Mouse (Mus musculus) forebrain, embryonic 13.5 days (tissue): ENCODE measurements around the gene Sarm1. TPM values are rescaled to one million over a fixed set of nuclear protein-coding genes. Genes with fewer than 3 reads are reported as not detected.

Experiments
- ATAC-seq: fragments of 200-750 bp; cut with Nextera tagmentation; 2 replicates; pipeline ENCODE4 v1.8.0; 2017
- H3K27ac ChIP-seq: fragments of 300-500 bp; sonication (generic); 2 replicates; pipeline ENCODE4 v1.5.1; 2015; ENCODE audit warnings: inconsistent platforms, mild to moderate bottlenecking, moderate library complexity
- H3K27me3 ChIP-seq: fragments of 300-500 bp; sonication (generic); 2 replicates; pipeline ENCODE4 v1.6.1; 2015; ENCODE audit warnings: mild to moderate bottlenecking, inconsistent platforms
- H3K36me3 ChIP-seq: fragments of 300-500 bp; sonication (generic); 2 replicates; pipeline ENCODE4 v1.6.1; 2015; ENCODE audit warnings: mild to moderate bottlenecking, inconsistent platforms; ENCODE audit not compliant: poor library complexity, severe bottlenecking
- H3K4me1 ChIP-seq: fragments of 300-500 bp; sonication (generic); 2 replicates; pipeline ENCODE4 v1.6.1; 2015; ENCODE audit warnings: inconsistent platforms
- H3K4me2 ChIP-seq: fragments of 300-500 bp; sonication (generic); 2 replicates; pipeline ENCODE4 v1.6.1; 2015; ENCODE audit warnings: inconsistent platforms, mild to moderate bottlenecking, moderate library complexity
- H3K4me3 ChIP-seq: fragments of 300-500 bp; sonication (generic); 2 replicates; pipeline ENCODE4 v1.5.1; 2015; ENCODE audit warnings: mild to moderate bottlenecking, inconsistent platforms
- H3K9ac ChIP-seq: fragments of 300-500 bp; sonication (generic); 2 replicates; pipeline ENCODE4 v1.6.1; 2015; ENCODE audit warnings: mild to moderate bottlenecking, inconsistent platforms
- H3K9me3 ChIP-seq: fragments of 300-500 bp; sonication (generic); replicated peaks from 2 replicates; pipeline ENCODE4 v1.6.1; 2016; ENCODE audit warnings: inconsistent platforms
- WGBS: fragments of 180-500 bp; shearing (Covaris S2); methylation state at CpG from one replicate; pipeline ENCODE4 v1.1.7; 2015; 5-methylcytosine and 5-hydroxymethylcytosine counted together
- polyA plus RNA-seq: library from polyadenylated mRNA; unstranded; fragments of >200 nt; fragmentation: Nextera tagmentation; extraction: Ambion mirVana; gene quantifications from 2 replicates; pipeline ENCODE4 v1.2.1, GENCODE M21; 2015

Sarm1 gene
- polyA plus RNA-seq, 1 experiment from 2014 or later = 34.6 TPM

- ATAC-seq = no peak
- Histone ChIP-seq H3K9me3 (no peaks in the 10 kb centered on the region), H3K36me3 (peaks cover 39% of the 10 kb centered on the region), H3K4me3 (no peak overlapping the region), H3K4me1 (peaks cover 5% of the 10 kb centered on the region), H3K4me2 (no peak overlapping the region), H3K27ac (no peak overlapping the region), H3K27me3 (no peaks in the 10 kb centered on the region), H3K9ac (no peak overlapping the region)
- 92% methylated on average over 10 of the region's 10 CpGs for WGBS
These were observed 26.0 kb downstream of the Sarm1 start for GRCm38 (mm10) chr11:78471326-78472103.

GRCm38 (mm10) chr11:78467932-78468331, 29.6 kb downstream of the Sarm1 start:
- Histone ChIP-seq H3K9me3 (no peaks in the 10 kb centered on the region), H3K4me1 (peaks cover 16% of the 10 kb centered on the region), H3K4me3 (no peak overlapping the region), H3K27ac (no peak overlapping the region), H3K36me3 (peaks cover 19% of the 10 kb centered on the region), H3K4me2 (no peak overlapping the region), H3K9ac (no peak overlapping the region), H3K27me3 (no peaks in the 10 kb centered on the region)
- WGBS = 75% methylated on average over 3 of the region's 3 CpGs
- no peak for ATAC-seq

- Histone ChIP-seq H3K9me3 (no peaks in the 10 kb centered on the region), H3K4me2 (no peak overlapping the region), H3K36me3 (peaks cover 15% of the 10 kb centered on the region), H3K4me3 (no peak overlapping the region), H3K27ac (no peak overlapping the region), H3K27me3 (no peaks in the 10 kb centered on the region), H3K9ac (no peak overlapping the region), H3K4me1 (peaks cover 16% of the 10 kb centered on the region)
- 93% methylated on average over 7 of the region's 7 CpGs for WGBS
- no peak for ATAC-seq
These were observed 30.0 kb downstream of the Sarm1 start for GRCm38 (mm10) chr11:78467515-78467914.

DNA sequence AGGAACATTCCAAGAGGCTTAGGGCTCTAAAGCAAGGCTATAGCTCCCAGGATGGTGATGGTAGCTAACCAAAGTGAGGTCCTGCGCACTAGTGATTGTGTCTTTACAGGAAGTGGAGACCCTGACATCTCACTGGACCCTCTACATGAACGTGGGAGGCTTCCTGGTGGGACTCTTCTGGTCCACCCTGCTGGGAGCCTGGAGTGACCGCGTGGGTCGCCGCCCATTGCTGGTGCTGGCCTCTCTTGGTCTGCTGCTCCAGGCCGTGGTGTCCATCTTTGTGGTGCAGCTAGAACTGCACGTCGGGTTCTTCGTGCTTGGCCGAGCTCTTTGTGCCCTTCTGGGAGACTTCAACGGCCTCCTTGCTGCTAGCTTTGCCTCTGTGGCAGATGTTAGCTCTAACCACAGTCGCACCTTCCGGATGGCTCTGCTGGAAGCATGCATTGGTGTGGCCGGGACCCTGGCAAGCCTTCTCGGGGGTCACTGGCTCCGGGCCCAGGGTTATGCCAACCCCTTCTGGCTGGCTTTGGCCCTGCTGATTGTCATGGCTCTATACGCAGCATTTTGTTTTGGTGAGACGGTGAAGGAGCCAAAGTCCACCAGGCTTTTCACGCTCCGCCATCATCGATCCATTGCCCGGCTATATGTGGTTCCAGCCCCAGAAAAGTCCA, 31.2 kb downstream of the Sarm1 start:
- ATAC-seq = peak; percentile 42; the same call in 1 of the 2 replicates
- WGBS = 49% methylated on average over 23 of the region's 23 CpGs
- peak overlapping the region; percentile 83 for H3K9ac ChIP-seq
- H3K4me2 ChIP-seq = peak overlapping the region; percentile 87
- H3K9me3 ChIP-seq = 0 out of 2 replicates have a peak, but pooled peaks cover 4% of the 10 kb centered on the region
- no peaks in the 10 kb centered on the region for H3K27me3 ChIP-seq
- H3K4me3 ChIP-seq = peak overlapping the region; percentile 80
- H3K4me1 ChIP-seq = peaks cover 16% of the 10 kb centered on the region
- H3K27ac ChIP-seq = peak overlapping the region; percentile 86; the same call in 1 of the 2 replicates
- peaks cover 5% of the 10 kb centered on the region for H3K36me3 ChIP-seq

DNA sequence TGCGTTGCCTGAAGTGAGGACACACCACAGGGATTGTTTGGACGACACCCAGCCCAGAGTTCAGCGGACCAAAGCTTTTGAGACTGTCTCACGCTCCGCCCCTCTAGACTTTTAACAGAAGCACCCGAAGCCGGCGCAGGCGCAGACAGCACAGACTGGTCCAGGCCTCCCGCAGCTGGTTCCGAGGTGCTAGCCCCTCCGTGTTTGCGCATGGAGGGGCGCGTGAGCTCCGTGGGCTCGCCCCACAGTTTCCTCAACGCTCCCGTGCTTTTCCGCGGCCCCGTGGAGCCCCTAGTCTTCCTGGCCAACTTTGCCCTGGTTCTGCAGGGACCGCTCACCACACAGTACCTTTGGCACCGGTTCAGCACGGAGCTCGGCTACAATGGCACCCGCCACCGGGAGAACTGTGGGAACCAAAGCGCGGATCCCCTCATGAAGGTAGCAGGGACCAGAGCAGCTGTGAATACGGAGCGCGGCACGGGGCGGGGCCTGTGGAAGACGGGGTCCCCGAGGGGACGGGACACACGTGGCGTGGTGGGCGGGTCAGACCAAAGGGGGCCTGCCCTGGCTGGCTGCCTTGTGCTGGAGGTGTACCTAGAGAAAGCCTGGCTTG, 31.9 kb downstream of the Sarm1 start, which contains the start of gene Slc46a1:
Gene Slc46a1, plus strand, starts transcription at position 130 of the 613 bp plus-strand sequence.
- ATAC-seq = peak; percentile 95
- H3K4me1 ChIP-seq = peaks cover 16% of the 10 kb centered on the region
- H3K9me3 ChIP-seq = 0 out of 2 replicates have a peak, but pooled peaks cover 4% of the 10 kb centered on the region
- H3K27ac ChIP-seq = peak within 1 kb of the TSS; percentile 86
- H3K4me3 ChIP-seq = peak within 1 kb of the TSS; percentile 80
- H3K27me3 ChIP-seq = no peaks in the 10 kb centered on the region
- H3K4me2 ChIP-seq = peak within 1 kb of the TSS; percentile 87
- H3K36me3 ChIP-seq = no peaks in the 10 kb centered on the region
- under 1% methylated on average over 41 of the region's 41 CpGs for WGBS
- peak within 1 kb of the TSS; percentile 83 for H3K9ac ChIP-seq

GRCm38 (mm10) chr11:78465116-78465515, 32.4 kb downstream of the Sarm1 start:
- Histone ChIP-seq H3K27ac (0 out of 2 replicates have a peak overlapping the region, but pooled peaks have one; percentile 10), H3K9me3 (0 out of 2 replicates have a peak, but pooled peaks cover 4% of the 10 kb centered on the region), H3K4me1 (peaks cover 16% of the 10 kb centered on the region), H3K9ac (peak overlapping the region; percentile 83), H3K36me3 (no peaks in the 10 kb centered on the region), H3K4me2 (peak overlapping the region; percentile 87), H3K27me3 (no peaks in the 10 kb centered on the region), H3K4me3 (peak overlapping the region; percentile 80)
- no peak for ATAC-seq
- WGBS = 30% methylated on average over 9 of the region's 9 CpGs

DNA sequence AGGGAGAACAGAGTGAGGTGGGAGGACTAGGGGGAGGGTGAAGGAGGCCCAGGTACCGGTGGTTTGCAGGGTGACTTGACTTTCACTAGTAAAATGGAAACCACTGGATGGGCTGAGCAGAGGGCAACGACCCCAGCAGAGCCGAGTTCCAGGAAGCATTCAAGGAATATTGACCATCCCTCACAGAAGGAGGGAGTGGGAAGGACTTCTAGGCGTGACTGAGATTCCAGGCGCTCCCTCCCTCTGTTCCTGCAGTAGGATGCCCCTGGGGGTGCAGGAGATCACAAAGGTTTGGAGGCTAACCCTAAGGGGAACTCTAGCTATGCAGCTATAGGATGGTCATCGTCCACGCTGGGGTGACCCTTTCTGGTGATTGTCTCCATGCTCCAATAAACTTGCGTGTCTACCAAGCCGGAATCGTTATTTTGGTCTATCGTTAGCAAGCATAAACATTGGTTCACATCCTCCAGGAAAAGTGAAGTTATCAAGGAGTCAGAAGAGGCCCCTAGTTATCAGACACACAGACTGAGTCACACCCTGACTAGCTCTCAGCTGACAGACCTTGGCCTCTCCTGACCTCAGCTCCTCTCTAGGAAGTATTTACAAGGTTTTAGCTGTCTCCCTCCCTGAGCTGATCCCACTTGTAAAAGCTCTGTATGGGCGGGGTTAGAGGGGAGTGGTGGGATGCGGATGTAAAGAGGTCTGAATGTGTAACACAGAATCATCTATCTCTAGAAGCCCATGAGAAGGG, 34.1 kb downstream of the Sarm1 start:
- Histone ChIP-seq H3K4me2 (no peak overlapping the region), H3K36me3 (no peaks in the 10 kb centered on the region), H3K4me3 (no peak overlapping the region), H3K4me1 (peaks cover 16% of the 10 kb centered on the region), H3K27me3 (no peaks in the 10 kb centered on the region), H3K9me3 (0 out of 2 replicates have a peak, but pooled peaks cover 4% of the 10 kb centered on the region), H3K27ac (no peak overlapping the region), H3K9ac (no peak overlapping the region)
- no peak for ATAC-seq
- 74% methylated on average over 13 of the region's 13 CpGs for WGBS

DNA sequence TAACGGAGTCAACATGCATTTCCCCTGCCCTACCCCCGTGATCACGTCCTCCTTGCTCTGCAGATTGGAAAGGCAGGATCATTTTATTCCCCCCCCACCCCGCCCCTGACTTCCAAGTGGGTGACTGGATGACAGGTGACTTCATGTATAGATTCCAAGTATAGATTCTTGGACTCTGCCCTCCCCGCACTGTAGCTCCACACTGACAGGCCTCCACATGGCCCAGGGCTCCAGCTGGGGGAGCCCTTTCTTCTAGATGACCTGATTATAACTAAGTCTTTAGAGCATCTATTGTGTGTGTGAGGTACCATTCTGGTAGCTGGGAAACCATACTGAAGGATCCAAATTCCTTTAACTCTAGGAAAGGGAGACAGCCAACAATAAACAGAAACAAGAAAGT, 34.9 kb downstream of the Sarm1 start:
- Histone ChIP-seq H3K27ac (no peak overlapping the region), H3K4me1 (peaks cover 16% of the 10 kb centered on the region), H3K9ac (no peak overlapping the region), H3K9me3 (0 out of 2 replicates have a peak, but pooled peaks cover 4% of the 10 kb centered on the region), H3K27me3 (no peaks in the 10 kb centered on the region), H3K36me3 (no peaks in the 10 kb centered on the region), H3K4me2 (no peak overlapping the region), H3K4me3 (no peak overlapping the region)
- ATAC-seq = no peak
- 75% methylated on average over 5 of the region's 5 CpGs for WGBS

DNA sequence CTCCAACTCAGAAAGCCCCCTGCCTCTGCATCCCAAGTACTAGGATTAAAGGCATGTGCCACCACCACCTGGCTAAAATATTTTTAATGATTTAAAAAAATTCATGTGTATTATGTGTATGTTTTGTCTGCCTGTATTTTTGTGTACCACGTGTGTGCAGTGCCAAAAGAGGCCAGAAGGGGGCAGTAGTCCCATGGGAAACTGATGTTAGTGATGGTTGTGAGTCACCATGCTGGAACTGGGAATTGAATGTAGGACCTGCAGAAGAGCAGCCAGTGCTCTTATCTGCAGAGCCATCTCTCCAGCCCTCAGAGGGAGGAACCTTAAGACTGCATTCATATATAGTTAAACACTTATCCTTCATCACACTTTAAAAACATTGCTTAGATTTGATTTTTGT, 35.7 kb downstream of the Sarm1 start:
- ATAC-seq = no peak
- H3K27me3 ChIP-seq = no peaks in the 10 kb centered on the region
- peaks cover 15% of the 10 kb centered on the region for H3K4me1 ChIP-seq
- no peak overlapping the region for H3K4me2 ChIP-seq
- 0 out of 2 replicates have a peak, but pooled peaks cover 4% of the 10 kb centered on the region for H3K9me3 ChIP-seq
- H3K4me3 ChIP-seq = no peak overlapping the region
- H3K27ac ChIP-seq = no peak overlapping the region
- H3K9ac ChIP-seq = no peak overlapping the region
- H3K36me3 ChIP-seq = no peaks in the 10 kb centered on the region
- 59% methylated on average over 1 of the region's 1 CpGs for WGBS

- WGBS = 87% methylated on average over 17 of the region's 17 CpGs
- Histone ChIP-seq H3K36me3 (no peaks in the 10 kb centered on the region), H3K4me3 (no peak overlapping the region), H3K4me2 (no peak overlapping the region), H3K27me3 (no peaks in the 10 kb centered on the region), H3K4me1 (no peaks in the 10 kb centered on the region), H3K9me3 (0 out of 2 replicates have a peak, but pooled peaks cover 4% of the 10 kb centered on the region), H3K9ac (no peak overlapping the region), H3K27ac (no peak overlapping the region)
- no peak for ATAC-seq
These were observed 38.8 kb downstream of the Sarm1 start for GRCm38 (mm10) chr11:78458740-78459139.

- Histone ChIP-seq H3K27ac (no peak overlapping the region), H3K9me3 (no peaks in the 10 kb centered on the region), H3K4me1 (no peaks in the 10 kb centered on the region), H3K9ac (no peak overlapping the region), H3K4me3 (no peak overlapping the region), H3K36me3 (no peaks in the 10 kb centered on the region), H3K4me2 (no peak overlapping the region), H3K27me3 (peaks cover 1% of the 10 kb centered on the region; the same call in 1 of the 2 replicates)
- WGBS = 48% methylated on average over 5 of the region's 5 CpGs
- no peak for ATAC-seq
These were observed 42.2 kb downstream of the Sarm1 start for GRCm38 (mm10) chr11:78455308-78455707.
